Mouse (Mus musculus): ENCODE data around the gene Chst4.
A peak's percentile ranks its signal among the peaks of the same experiment; 100 is the strongest.
"Not testable (repeated sequence)": the region's sequence is repeated elsewhere in the genome, so short reads cannot be mapped to it uniquely, and the experiment has no call there.

Chst4 gene

DNA sequence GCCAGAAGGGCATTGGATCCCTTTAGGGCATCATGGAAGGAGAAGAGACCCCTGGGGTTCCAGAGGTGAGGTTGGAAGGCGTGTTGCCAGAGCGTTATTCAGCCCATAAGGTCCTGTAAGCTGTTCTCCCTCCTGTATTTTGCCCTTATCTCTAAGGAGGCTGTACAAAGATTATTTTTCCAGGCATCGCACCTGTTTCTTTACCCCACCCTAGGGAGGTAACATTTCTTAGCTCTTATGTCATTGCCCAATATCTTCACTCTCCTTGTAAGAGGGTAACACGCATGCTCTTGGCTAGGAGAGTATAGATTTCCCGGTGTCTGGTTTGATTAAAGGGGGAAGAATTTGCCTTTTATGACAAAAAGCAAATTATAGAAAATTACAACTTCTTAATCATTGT, at the start of gene Chst4:
Gene Chst4, minus strand, starts transcription at position 82 of the 400 bp plus-strand sequence.
- no peak for DNase-seq (ENCODE audit: low spot score)

DNA sequence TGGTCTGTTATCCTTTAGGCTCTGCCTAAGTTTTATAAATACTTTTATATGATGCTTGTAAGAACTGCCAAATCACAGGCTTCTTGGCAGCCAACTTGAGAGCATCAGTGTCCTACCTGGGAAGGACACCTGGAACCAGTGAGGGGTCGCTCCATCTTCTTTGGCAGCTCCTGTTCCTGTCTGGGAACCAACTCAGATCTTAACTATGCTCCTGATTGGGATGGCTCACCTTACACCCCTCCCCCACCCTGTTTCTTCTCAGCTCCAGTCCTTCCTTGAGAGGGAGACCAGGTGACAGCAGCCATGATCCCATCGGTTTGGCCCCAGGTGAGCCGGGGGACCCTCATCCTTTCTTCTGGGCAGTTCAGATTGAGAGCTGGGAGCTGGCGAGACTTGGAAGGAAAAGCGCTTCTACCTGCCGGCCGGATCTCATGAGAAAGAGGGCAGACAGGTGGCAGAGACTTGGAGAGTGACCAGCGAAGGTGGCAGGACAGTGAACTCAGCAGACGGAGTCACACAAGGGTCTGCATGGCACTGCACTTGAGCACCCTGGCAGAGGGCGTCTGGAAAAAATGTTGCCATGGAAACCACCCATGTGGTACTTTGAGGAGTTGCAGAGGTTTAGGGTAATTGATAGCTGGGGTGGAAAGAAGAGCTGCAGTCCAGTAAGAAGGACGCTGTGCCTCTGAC, 43.0 kb upstream of the Chst4 start:
- DNase-seq (ENCODE audit: low spot score) = no peak

DNA sequence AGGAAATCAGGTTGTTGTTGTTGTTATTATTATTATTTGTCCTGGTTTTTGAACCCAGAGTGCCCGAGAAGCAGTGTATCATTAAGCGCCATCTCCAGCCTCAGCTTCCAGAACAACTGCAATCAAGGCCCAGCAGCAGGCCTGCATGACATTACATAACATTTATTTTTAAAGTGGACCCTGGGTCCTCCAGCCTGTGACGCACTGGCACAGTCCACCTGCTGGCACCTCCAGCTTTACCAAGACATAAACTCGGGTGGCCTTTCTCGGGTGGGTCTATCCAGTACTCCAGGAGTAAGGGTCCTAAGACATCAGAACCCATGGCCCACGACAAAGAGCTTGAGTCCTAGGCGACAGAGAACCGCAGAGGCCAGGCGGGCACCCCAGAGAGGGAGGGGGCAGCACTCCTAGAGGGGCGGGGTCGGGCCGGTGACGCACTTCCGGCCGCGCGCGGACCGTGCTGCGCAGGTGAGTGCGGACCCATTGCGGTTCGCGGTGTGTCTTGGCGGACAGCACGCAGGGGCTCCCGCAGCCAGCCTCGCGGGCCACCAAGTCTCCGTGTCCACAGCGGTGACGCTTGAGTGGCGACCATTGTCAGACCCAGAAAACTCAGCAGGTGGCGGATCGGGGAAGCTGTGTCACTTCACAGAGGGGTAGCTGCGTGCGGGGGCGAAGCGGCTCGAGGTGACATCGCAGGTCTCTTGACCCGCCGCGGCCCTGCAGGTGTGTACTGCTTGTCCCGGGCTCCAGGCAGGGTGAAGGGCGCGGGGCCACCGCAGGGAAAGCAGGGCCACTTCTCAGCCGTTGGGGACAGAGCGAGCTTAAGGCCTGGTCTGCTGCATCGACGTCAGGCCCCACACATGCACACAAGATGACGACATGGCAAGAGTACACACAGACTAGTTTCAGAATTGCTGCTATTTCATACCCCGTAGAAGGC, 40.0 kb upstream of the Chst4 start, which contains the start of gene Zfp612:
Gene Zfp612, plus strand, starts transcription at position 465 of the 940 bp plus-strand sequence.
- DNase-seq (ENCODE audit: low spot score) = peak; percentile 45

DNA sequence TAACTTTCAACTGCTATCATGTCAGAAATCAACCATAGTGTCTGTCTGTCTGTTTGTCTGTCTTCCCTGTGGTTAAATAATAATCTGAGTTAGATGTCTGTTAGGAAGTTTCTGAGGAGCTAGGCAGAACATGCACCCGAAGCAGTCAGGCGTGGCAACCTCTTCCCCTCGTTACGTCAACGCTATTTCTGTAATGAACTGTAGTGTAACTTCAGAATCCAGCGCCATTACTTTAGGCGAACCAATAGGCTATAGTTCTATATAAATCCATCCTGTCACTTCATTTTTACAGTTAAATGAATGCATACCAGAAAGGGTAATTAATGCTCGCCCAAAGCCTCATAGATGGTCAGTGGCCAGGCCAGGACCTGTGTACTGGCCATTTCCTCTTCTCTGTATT, 35.0 kb upstream of the Chst4 start:
- DNase-seq (ENCODE audit: low spot score) = no peak

DNA sequence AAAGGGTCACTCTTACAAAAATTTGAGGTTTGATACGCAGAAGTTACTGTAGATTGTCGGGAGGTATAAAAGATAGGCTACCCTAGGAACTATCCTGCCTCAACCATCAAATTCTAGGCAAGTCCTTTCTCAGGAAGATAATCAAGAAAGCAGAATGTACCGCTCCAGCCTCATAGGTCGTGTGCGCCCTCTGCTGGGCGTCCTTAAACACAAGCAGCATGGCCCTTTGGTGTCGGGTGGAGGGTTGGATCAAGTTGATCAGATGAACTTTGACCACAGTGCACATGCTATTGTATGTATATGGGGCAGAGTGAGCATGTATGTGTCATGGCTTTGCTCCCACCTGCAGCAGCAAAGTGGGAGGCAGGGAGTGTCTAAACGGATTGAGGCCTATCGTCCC, 32.1 kb upstream of the Chst4 start:
- DNase-seq (ENCODE audit: low spot score) = peak; percentile 47

DNA sequence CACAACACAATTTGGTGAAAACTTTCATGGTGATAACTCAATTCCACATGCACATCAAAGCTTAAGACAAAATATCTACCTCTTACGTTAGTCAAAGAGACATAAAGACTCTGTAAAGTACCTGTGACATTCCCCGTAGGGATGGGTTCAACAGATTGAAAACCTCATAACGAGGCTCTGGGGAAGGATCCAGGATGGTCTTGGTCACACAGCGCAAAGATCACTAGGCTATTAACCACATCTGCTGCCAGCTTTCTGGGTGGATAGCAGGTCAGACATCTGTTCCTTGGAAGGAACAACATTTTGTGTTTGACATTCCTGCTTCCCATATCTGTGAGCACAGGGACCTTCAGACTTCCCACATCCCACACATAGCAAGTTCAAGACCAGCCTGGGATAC, 30.2 kb upstream of the Chst4 start:
- DNase-seq (ENCODE audit: low spot score) = no peak

DNA sequence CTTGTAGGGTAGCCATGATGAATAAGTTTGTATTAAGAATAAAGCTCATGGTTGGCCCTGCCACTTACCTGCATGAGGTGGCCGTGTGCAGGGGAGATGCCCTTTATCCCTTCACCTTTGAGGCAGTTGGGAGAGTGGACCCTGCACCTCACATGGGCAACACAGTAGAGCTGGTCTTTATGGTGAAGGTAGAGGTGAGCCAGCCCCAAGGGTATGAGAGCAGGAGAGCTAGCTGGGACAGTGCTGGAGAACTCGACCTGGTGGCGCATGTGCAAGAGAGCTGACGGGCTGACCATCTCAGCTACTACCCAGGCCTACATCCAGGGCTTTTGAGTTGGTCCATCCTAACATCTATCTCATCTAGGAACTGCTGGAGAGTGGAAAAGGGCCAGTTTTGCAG, 26.1 kb upstream of the Chst4 start:
- DNase-seq (ENCODE audit: low spot score) = no peak

DNA sequence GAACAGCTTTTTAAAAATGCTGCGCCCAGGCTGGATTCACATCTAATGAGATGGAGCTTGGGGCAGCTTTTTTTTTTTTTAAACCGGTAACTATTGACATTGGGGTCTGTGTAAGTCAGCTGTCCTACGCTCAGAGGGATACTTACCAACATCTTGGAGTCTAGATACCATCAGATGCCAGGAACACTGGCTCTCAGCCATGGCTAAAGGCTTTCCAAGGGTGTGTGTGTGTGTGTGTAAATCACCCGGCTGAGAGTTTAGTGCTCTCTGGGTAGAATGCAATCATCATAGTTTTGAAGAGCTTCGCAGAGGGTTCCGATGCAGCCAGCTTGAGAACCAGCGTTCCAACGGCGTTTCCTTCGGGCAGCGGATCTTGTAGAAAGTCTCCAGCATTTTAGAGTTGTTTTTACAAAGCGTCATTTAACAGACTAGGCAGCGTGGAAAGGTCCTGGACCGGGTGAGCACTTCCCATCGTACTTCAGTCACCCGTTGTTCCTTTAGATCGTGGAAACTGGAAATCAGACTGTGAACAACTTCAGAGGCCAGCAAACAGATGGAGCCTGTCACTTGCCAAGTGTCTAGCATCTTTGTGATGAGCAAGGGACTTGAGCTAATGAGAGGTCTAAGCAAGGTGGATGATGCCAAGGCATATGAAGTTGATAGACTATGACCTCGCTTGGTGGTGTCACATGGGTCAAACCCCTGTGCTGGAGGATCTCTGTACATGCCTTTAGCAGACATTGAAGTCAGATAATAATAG, 25.2 kb upstream of the Chst4 start:
- no peak for DNase-seq (ENCODE audit: low spot score)

DNA sequence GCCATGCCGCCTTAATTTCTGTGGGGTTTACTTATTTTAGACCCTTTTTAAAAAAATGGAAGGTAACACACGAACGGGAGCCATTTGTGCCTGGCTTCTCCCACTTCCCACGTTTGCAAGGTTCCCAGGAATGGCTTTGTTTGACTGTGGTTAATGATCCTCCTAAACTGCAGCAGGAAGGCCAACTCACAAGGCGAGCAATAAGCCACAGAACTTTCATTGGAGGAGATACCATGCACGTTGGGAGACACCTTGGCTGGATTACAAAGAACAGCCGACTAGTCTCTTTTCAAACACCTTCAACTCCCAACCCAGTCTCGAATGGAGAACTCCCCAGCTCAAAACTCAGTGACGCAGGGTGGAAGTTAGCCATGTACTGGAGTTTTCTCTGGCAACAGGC, 24.6 kb upstream of the Chst4 start:
- no peak for DNase-seq (ENCODE audit: low spot score)

DNA sequence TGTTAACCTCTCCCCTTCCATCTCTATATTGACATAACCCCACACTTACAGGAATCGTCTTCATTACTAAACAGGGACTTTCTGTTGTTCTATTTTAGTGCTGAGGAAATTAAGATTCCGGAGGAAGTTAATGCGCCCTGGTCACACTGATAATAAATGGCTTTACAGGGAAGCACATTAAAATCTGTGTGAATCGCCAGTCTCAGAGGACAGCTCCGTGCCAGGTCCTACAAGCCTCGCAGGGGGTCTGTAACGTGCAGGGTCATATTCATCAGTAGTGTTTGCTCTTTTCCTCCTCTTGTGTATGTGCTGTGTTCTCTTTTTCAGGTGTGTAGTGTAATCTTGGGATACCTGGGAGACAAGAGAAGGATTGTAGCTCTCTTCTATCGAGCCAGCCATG, 18.7 kb upstream of the Chst4 start:
- DNase-seq (ENCODE audit: low spot score) = no peak

DNA sequence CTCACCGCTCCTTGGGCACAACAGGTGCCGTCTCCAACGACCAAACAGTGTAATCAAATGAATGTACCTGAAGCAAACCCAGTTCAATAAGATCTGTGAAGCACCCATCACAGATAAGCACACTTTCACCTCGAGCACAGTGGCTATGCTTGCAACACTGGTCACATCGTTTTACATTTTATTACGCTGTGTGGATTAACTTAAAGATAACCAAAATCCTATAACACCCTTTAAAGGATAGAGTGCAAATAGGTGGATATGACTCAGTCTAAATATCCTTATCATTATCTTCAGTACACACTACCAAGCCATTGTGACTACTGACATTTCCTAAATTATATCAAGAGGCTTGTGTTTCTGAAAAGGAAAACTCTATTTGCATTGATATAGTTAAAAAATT, 11.7 kb upstream of the Chst4 start:
- DNase-seq (ENCODE audit: low spot score) = no peak

DNA sequence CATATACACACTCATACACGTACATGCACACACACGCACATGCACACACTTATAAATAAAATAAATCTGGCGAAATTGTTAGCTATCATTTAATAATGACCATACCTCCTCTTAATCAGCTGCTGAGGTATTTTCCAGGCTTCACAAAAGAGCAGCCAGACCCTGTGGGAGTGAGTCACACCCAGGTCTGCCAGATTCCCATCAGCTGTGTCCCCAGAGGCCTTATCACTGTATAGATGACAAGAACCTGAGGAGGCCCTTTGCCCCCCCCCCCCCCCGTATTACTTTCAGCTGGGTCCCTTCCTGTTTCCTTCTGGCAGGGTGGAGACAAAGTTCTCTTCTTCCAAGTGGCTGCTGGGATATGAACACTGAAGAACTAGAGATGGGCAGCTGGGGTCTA, 969 bp upstream of the Chst4 start:
- DNase-seq (ENCODE audit: low spot score) = no peak

DNA sequence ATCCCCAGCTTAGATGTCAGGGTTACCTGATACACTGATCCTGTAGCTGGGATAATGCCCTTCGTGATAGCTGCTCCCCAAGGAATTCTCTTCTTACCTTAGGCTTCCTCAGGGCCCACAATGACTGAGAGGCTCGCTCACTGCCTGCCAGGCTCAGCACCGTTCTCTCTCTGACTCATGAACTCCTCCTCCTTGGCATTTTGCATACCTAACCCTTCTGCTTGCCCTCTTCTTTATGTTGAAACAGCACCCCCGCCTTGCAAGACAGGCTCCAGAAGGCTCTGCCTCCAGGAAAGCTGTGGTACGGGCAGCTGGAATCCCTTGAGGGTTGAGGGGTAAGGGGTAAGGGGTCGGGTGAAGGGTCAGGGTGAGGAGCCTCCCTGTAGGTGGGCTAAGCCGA, 324 bp downstream of the Chst4 start:
- DNase-seq (ENCODE audit: low spot score) = no peak

DNA sequence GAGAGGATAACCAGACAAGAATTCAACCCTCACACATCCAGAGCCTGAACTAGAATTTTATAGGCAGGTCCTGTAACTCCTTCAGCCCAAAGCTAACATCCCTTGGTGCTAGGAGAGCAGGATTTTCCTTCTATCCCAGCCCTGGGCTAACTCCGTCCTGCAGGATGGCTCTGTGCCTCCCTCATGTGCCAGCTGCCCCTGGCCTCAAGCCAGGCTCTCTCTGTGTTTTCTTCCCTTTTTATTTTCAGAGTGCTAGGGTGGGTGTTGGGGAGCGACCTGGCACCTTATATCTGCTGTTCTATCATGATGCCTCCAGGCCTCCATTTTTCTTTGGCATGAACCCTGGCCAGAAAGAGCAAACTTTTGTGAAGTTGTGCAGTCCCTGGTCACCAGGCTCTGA, 3.4 kb downstream of the Chst4 start:
- DNase-seq (ENCODE audit: low spot score) = no peak

DNA sequence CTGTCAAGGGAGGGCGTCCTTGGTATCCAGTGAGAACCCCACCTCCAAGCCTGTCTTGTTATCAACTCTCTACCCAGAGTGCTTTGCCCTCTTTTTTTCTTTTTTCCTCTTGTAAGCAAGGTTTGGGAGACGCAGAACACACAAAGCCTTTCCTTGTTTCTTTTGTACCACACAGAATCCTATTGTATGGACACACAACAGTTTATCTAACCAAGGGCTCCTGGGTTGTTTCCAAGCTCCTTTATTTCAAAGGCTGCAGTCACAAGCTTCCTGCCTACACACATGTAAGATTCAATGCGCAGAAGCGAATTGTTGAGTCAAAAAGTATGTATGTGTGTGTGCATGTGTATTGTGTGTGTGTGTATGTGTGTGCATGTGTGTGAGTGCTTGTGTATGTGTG, 5.2 kb downstream of the Chst4 start:
- no peak for DNase-seq (ENCODE audit: low spot score)

DNA sequence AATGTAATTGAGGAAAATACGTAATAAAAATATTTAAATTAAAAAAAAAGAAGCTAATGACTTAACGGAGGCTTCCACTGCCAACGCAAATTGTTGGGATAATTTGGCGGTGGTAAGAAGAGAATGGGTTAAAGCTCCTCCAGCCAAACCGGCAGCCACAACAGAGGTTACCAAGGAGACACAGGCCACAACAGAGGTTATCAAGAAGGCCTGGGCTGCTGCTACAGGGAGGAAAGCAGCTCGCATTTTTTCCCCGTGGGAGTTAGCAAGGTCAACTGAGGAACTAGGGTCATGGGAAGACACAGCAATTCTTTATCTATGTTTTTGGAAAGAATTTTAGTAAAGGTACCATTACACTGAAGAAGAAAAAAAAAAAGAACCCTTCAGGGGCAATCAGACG, 5.8 kb downstream of the Chst4 start:
- DNase-seq (ENCODE audit: low spot score) = not testable (repeated sequence)

DNA sequence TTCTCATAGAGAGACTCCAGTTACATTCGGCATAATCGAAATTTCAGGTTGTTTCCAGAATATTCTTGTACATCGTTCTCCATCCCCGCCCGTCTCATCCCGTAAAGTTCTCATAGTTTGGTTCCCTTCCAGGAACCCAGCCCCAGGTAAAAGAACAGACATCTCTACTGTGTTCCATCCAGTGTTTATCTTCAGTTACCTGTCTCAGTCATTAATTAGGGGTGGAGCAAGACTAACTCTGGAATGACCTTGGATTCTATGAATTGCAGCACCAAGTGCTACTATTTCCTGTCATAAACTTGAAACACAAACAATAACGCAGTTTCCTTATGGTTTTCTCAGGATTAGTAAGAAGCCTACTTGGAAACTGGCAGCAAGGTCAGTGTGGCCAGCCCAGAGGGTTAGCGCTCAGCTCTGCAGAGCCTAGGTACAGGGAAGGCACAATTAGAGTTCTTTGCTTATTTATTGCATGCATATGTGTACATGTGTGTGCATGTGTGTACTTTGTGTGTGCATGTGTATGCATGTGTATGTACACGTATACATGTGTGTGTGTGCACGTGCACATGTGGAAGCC, 16.7 kb downstream of the Chst4 start:
- DNase-seq (ENCODE audit: low spot score) = no peak

DNA sequence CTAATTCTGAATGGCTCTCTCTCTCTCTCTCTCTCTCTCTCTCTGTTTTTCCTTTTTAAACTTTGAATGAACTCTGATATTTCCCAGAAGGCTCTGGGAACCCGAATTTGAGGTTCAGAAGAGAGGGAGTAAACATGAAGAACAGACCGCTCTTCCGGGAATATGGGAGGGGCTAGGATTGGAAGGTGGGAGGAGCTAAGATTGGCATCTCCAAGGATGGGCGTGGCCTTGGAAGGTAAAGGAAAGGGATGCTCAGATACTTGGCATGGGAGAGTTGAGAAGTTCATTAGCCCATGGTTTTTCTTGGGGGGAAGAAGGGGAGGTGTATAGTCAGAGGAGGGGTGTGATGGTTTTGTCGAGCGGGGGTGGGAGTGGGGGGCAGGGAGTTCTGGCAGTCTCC, 17.5 kb downstream of the Chst4 start:
- DNase-seq (ENCODE audit: low spot score) = no peak

DNA sequence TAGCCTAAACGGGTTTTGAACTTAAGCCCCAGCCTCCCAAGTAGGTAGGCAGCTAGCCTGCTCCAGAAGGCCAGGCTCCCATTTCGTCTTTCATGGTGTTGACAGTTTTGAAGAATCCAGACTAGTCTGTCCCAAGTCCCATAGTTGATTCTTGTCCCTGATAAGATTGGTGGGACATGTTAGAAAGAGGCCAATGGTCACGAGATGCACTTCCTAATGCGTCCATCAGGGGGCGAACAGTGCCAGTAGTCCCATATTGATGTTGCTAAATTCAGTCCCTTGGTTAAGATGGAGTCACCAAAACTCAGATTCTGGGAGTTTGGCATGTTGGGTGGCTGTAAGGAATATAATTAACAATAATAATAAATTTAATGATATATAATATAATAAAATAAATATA, 28.7 kb downstream of the Chst4 start:
- peak; percentile 22 for DNase-seq (ENCODE audit: low spot score)

DNA sequence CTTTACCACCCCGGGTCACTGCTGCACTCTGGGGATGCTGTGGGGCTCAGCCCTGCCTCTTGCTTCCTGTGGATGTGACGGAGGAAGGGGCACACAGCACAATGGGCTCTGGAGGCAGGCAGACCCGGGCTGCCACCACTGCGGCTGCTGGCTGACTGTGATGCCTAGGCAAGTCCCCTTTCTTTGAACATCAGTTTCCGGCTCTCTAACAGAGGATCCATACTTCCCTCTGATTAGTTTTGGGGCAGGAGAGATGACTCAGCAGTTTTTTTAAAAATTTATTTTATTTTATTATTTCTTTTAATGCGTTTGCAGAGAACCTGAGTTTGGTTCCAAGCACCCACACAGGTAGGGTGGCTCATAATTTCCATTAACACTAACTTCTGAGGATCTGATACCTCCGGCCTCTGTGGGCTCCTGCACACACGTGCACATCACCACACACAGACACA, 30.5 kb downstream of the Chst4 start:
- DNase-seq (ENCODE audit: low spot score) = no peak

DNA sequence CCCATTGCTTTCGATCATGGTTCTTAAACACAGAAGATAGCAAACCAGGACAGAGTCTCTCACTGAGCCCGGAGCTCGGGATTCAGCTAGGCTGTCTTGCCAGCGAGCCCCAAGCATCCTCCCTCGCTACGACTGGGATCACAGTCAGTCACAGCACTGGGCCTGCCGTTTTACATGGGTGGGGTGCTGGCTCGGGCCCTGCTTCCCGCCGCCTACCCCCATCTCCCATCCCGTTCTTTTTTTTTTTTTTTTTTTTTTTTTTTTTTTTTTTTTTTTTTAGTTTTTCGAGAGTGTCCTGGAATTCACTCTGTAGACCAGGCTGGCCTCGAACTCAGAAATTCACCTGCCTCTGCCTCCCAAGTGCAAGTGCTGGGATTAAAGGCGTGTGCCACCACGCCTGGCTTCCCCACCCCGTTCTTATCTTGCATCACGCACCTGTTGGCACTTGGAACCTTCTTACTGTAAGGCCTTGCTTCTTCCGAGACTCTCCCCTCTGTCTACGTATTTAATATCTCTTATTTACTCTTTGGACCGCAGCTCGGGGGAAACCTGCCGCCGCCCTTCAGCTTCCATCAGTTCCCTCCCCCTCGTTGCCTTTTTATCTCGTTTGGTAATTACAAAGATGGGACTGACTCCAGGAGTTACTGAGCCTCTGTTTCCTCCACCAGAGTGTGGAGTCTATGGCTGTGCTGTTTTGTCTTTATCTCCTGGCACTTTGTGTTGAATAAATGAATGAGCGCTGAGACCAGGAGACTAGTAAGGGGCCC, 31.1 kb downstream of the Chst4 start:
- no peak for DNase-seq (ENCODE audit: low spot score)
